Mouse (Mus musculus) myocyte (in vitro differentiated cells): ENCODE data around the gene Ifna11.
"Not testable (repeated sequence)": the region's sequence is repeated elsewhere in the genome, so short reads cannot be mapped to it uniquely, and the experiment has no call there.

Experiments
- CEBPB ChIP-seq: IDR thresholded peaks from 2 replicates; pipeline ENCODE4 v1.6.1; 2011; ENCODE audit warnings: mild to moderate bottlenecking, moderate library complexity; ENCODE audit not compliant: poor library complexity, insufficient read depth, severe bottlenecking
- E2F4 ChIP-seq: IDR thresholded peaks from one replicate; pipeline ENCODE4 v1.6.1; 2011; ENCODE audit warnings: mild to moderate bottlenecking, control low read depth, moderate library complexity; ENCODE audit not compliant: insufficient read depth
- MAX ChIP-seq: IDR thresholded peaks from one replicate; pipeline ENCODE4 v1.6.1; 2011; ENCODE audit warnings: low read depth, mild to moderate bottlenecking, control low read depth
- MYOD1 ChIP-seq, 3 experiments: IDR thresholded peaks; one replicate each; pipeline ENCODE4 v1.6.1; 2011; ENCODE audit warnings: control low read depth in 2 of 3, low read depth in 2 of 3, mild to moderate bottlenecking in 2 of 3, moderate library complexity in 1 of 3; ENCODE audit not compliant: insufficient read length in 2 of 3, control insufficient read depth in 1 of 3
- MYOG ChIP-seq, 3 experiments: IDR thresholded peaks; one replicate each; pipeline ENCODE4 v1.6.1; 2011; ENCODE audit warnings: control low read depth in 2 of 3, low read depth in 2 of 3, mild to moderate bottlenecking in 2 of 3; ENCODE audit not compliant: insufficient read length in 2 of 3, control insufficient read depth in 1 of 3, insufficient read depth in 1 of 3
- POLR2A ChIP-seq: IDR thresholded peaks from one replicate; pipeline ENCODE4 v1.6.1; 2011; ENCODE audit warnings: low read depth, mild to moderate bottlenecking, control low read depth, moderate library complexity; ENCODE audit not compliant: insufficient read length
- POLR2AphosphoS2 ChIP-seq: IDR thresholded peaks from one replicate; pipeline ENCODE4 v1.6.1; 2011; ENCODE audit warnings: low read depth, control low read depth; ENCODE audit not compliant: insufficient read length
- REST ChIP-seq: IDR thresholded peaks from one replicate; pipeline ENCODE4 v1.6.1; 2011; ENCODE audit warnings: mild to moderate bottlenecking, control low read depth, moderate library complexity; ENCODE audit not compliant: insufficient read depth, insufficient read length
- SRF ChIP-seq: IDR thresholded peaks from one replicate; pipeline ENCODE4 v1.6.1; 2011; ENCODE audit warnings: low read depth; ENCODE audit not compliant: control insufficient read depth, insufficient read length
- TCF12 ChIP-seq: IDR thresholded peaks from one replicate; pipeline ENCODE4 v1.6.1; 2011; ENCODE audit warnings: mild to moderate bottlenecking, control low read depth; ENCODE audit not compliant: poor library complexity, insufficient read depth, severe bottlenecking
- USF1 ChIP-seq: IDR thresholded peaks from one replicate; pipeline ENCODE4 v1.6.1; 2011; ENCODE audit warnings: low read depth, mild to moderate bottlenecking, control low read depth, moderate library complexity

DNA sequence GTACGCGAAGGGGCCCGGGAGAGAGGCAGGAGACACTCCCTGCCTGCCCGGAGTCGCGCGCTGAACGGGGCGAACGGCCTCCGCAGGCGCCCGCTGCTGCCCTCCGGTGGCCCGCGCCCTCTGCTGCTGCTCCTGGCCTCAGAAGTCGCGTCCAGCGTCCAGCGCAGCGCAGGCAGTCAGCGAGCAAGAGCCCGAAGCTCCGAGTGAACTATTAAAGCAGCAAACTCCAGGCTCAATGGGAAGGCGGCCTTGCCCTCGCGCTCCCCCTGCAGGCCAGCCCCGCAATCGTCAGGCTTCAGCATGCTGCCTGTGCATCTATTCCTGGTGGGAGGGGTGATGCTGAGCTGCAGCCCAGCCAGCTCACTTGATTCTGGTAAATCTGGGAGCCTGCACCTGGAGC lies 16.8 kb upstream of the Ifna11 start, which contains the start of gene Gm13287:
- TF ChIP-seq POLR2A; POLR2AphosphoS2; MYOD1 (IDR thresholded peaks at IDR 0.05; ENCODE audit: control insufficient read depth in 1 of 3, insufficient read length in 2 of 3, low read depth in 2 of 3); USF1; MAX; MYOG (IDR thresholded peaks at IDR 0.05; ENCODE audit: control insufficient read depth in 1 of 3, insufficient read depth in 1 of 3, insufficient read length in 2 of 3, low read depth in 2 of 3); E2F4; SRF; CEBPB; REST; TCF12: not testable (repeated sequence)
